8 mouse cellular contexts compared by ENCODE assay signal in the genomic region with DNA sequence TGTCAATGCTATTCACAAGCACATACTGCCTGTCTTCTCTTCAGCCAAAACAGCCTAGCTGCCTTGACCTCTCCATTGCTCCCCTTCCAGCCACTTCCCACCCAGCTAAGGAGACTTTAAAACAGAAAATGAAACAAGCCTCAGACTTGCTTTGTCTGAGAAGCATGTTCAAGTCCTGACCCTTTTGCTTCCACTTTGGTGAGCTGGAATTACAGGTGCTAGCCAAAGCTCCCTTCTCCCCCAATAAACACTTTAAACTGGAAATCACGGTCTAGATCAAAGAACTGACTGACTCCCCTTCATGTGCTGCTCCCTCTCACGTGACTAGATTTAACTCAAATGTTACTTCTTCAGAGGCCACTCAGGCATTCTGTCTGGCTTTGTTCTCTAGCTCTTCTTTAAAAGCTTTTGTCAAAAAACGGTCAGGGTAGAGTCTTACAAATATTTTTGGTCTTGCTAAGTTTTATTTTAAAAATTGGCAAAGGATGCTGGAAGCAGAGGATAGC. TPM values are rescaled to one million over a fixed set of nuclear protein-coding genes. Genes with fewer than 3 reads are reported as not detected.
DNase-seq lines count a peak whose midpoint lies in the region; ATAC-seq and TF ChIP-seq lines count a peak whose summit lies in the region.

No protein-coding gene starts in this region.

- no peak for TF ChIP-seq POLR2A in bone marrow macrophage, adult 2 months (IDR thresholded peaks at IDR 0.05; ENCODE audit: borderline replicate concordance, low read depth, low read length)

- no peak for TF ChIP-seq CTCF in bone marrow macrophage, adult 2 months (IDR thresholded peaks at IDR 0.05; ENCODE audit: low read depth, low read length)

- no peak for ATAC-seq in kidney, embryonic 16.5 days (ENCODE audit: low FRiP score, low TSS enrichment)
- no peak for ATAC-seq in hindbrain, embryonic 15.5 days (ENCODE audit: low FRiP score, low read depth)
- no peak for ATAC-seq in midbrain, embryonic 13.5 days

- H3K27me3 ChIP-seq in kidney, embryonic 16.5 days (ENCODE audit: insufficient read depth, low read length), result no peaks in the 10 kb centered on the region
- H3K27me3 ChIP-seq in hindbrain, embryonic 15.5 days, result no peaks in the 10 kb centered on the region
- H3K27me3 ChIP-seq in midbrain, embryonic 13.5 days, result no peaks in the 10 kb centered on the region

- no peak for DNase-seq in kidney, postnatal 14 days
- DNase-seq in urinary bladder, adult 18-20 months (ENCODE audit: low spot score in 2 of 2), result no peak
- DNase-seq in left cerebral cortex, postnatal 10 days (ENCODE audit: extremely low spot score in 1 of 2, low spot score in 2 of 2), result no peak
- DNase-seq in kidney, adult 11 months, result no peak

- intact Hi-C loops in left cerebral cortex, postnatal 10 days (cut with DNase I), result no loop called here

- H3K9me3 ChIP-seq in kidney, embryonic 16.5 days (ENCODE audit: low read length), result no peaks in the 10 kb centered on the region
- no peaks in the 10 kb centered on the region for H3K9me3 ChIP-seq in hindbrain, embryonic 15.5 days
- H3K9me3 ChIP-seq in midbrain, embryonic 13.5 days, result 0 out of 2 replicates have a peak, but pooled peaks cover 5% of the 10 kb centered on the region

- peaks cover 18% of the 10 kb centered on the region for H3K4me1 ChIP-seq in kidney, embryonic 16.5 days (ENCODE audit: insufficient read depth, low read length)
- H3K4me1 ChIP-seq in bone marrow macrophage, adult 2 months (ENCODE audit: control insufficient read depth, insufficient read depth, low read length), result peaks cover 19% of the 10 kb centered on the region
- H3K4me1 ChIP-seq in hindbrain, embryonic 15.5 days (replicated peaks), result peaks cover 17% of the 10 kb centered on the region
- peaks cover 15% of the 10 kb centered on the region for H3K4me1 ChIP-seq in midbrain, embryonic 13.5 days (replicated peaks)

- peak overlapping the region; percentile 72; the same call in 1 of the 2 replicates for H3K27ac ChIP-seq in kidney, embryonic 16.5 days (ENCODE audit: low read length)
- no peak overlapping the region for H3K27ac ChIP-seq in bone marrow macrophage, adult 2 months (ENCODE audit: insufficient read depth, low read depth, low read length)
- H3K27ac ChIP-seq in hindbrain, embryonic 15.5 days (replicated peaks), result no peak overlapping the region; the same call in 1 of the 2 replicates
- H3K27ac ChIP-seq in midbrain, embryonic 13.5 days, result peak overlapping the region; percentile 75

- H3K36me3 ChIP-seq in kidney, embryonic 16.5 days (ENCODE audit: insufficient read depth, low read length), result no peaks in the 10 kb centered on the region
- no peaks in the 10 kb centered on the region for H3K36me3 ChIP-seq in hindbrain, embryonic 15.5 days
- H3K36me3 ChIP-seq in midbrain, embryonic 13.5 days, result 0 out of 2 replicates have a peak, but pooled peaks cover 6% of the 10 kb centered on the region

- no peak overlapping the region; the same call in 1 of the 2 replicates for H3K9ac ChIP-seq in kidney, embryonic 16.5 days (replicated peaks; ENCODE audit: low read length)
- no peak overlapping the region for H3K9ac ChIP-seq in hindbrain, embryonic 15.5 days
- no peak overlapping the region for H3K9ac ChIP-seq in midbrain, embryonic 13.5 days (replicated peaks)

- peak overlapping the region; percentile 87; the same call in 1 of the 2 replicates for H3K4me3 ChIP-seq in kidney, embryonic 16.5 days (ENCODE audit: low read length)
- H3K4me3 ChIP-seq in bone marrow macrophage, adult 2 months (ENCODE audit: insufficient read depth, low read length), result peak overlapping the region; percentile 72; the same call in 1 of the 2 replicates
- H3K4me3 ChIP-seq in hindbrain, embryonic 15.5 days, result no peak overlapping the region
- peak overlapping the region; percentile 95; the same call in 1 of the 2 replicates for H3K4me3 ChIP-seq in midbrain, embryonic 13.5 days (replicated peaks)

- 45% methylated on average over 3 of the region's 3 CpGs for WGBS in kidney, embryonic 16.5 days
- 74% methylated on average over 3 of the region's 3 CpGs for WGBS in hindbrain, embryonic 15.5 days
- WGBS in midbrain, embryonic 13.5 days, result 53% methylated on average over 3 of the region's 3 CpGs

- H3K4me2 ChIP-seq in kidney, embryonic 16.5 days (replicated peaks; ENCODE audit: low read depth, low read length), result peak overlapping the region; percentile 60
- H3K4me2 ChIP-seq in hindbrain, embryonic 15.5 days, result peak overlapping the region; percentile 88; the same call in 1 of the 2 replicates
- peak overlapping the region; percentile 56 for H3K4me2 ChIP-seq in midbrain, embryonic 13.5 days (replicated peaks)

RNA-seq across cellular contexts. Expression of a gene that starts 1.0 kb away (rescaled TPM):
- 14.2 and 14.5 TPM in 2 replicates for polyA plus RNA-seq in kidney, embryonic 16.5 days (2015; fragmentation: Nextera tagmentation; extraction: Ambion mirVana)
- 1.1 and 1.5 TPM in 2 replicates for polyA plus RNA-seq in bone marrow macrophage, adult 2 months (2012; ENCODE audit: insufficient read depth, insufficient read length, missing spikeins)
- 8.0 TPM in 2 replicates for polyA plus RNA-seq in hindbrain, embryonic 15.5 days (2015; fragmentation: Nextera tagmentation; extraction: Ambion mirVana)
- 15.3 and 16.6 TPM in 2 replicates for polyA plus RNA-seq in midbrain, embryonic 13.5 days (2015; fragmentation: Nextera tagmentation; extraction: Ambion mirVana)
- total RNA-seq in left cerebral cortex, postnatal 10 days (2021), result 1 to 10 TPM; 3.9 to 4.2 TPM

RNA-seq across cellular contexts. Expression of a gene that starts 36.8 kb away (rescaled TPM):
- polyA plus RNA-seq in kidney, embryonic 16.5 days (2015; fragmentation: Nextera tagmentation; extraction: Ambion mirVana), result 5.1 and 5.9 TPM in 2 replicates
- 2.5 and 2.7 TPM in 2 replicates for polyA plus RNA-seq in bone marrow macrophage, adult 2 months (2012; ENCODE audit: insufficient read depth, insufficient read length, missing spikeins)
- polyA plus RNA-seq in hindbrain, embryonic 15.5 days (2015; fragmentation: Nextera tagmentation; extraction: Ambion mirVana), result 7.8 and 7.9 TPM in 2 replicates
- 8.2 and 9.8 TPM in 2 replicates for polyA plus RNA-seq in midbrain, embryonic 13.5 days (2015; fragmentation: Nextera tagmentation; extraction: Ambion mirVana)
- 1 to 10 TPM; 5.3 to 6.8 TPM for total RNA-seq in left cerebral cortex, postnatal 10 days (2021)

RNA-seq across cellular contexts. Expression of a gene that starts 36.8 kb away (rescaled TPM):
- 119 and 124 TPM in 2 replicates for polyA plus RNA-seq in kidney, embryonic 16.5 days (2015; fragmentation: Nextera tagmentation; extraction: Ambion mirVana)
- polyA plus RNA-seq in bone marrow macrophage, adult 2 months (2012; ENCODE audit: insufficient read depth, insufficient read length, missing spikeins), result 43.0 and 44.3 TPM in 2 replicates
- 63.9 and 65.4 TPM in 2 replicates for polyA plus RNA-seq in hindbrain, embryonic 15.5 days (2015; fragmentation: Nextera tagmentation; extraction: Ambion mirVana)
- polyA plus RNA-seq in midbrain, embryonic 13.5 days (2015; fragmentation: Nextera tagmentation; extraction: Ambion mirVana), result 72.5 and 84.2 TPM in 2 replicates
- total RNA-seq in left cerebral cortex, postnatal 10 days (2021), result 10 to 100 TPM; 44.3 to 51.0 TPM

RNA-seq across cellular contexts. Expression of a gene that starts 37.0 kb away (rescaled TPM):
- polyA plus RNA-seq in kidney, embryonic 16.5 days (2015; fragmentation: Nextera tagmentation; extraction: Ambion mirVana), result 0.19 and 0.27 TPM in 2 replicates
- polyA plus RNA-seq in bone marrow macrophage, adult 2 months (2012; ENCODE audit: insufficient read depth, insufficient read length, missing spikeins), result 0.97 and 1.1 TPM in 2 replicates
- 0.14 and 0.25 TPM in 2 replicates for polyA plus RNA-seq in hindbrain, embryonic 15.5 days (2015; fragmentation: Nextera tagmentation; extraction: Ambion mirVana)
- polyA plus RNA-seq in midbrain, embryonic 13.5 days (2015; fragmentation: Nextera tagmentation; extraction: Ambion mirVana), result 0.13 and 0.31 TPM in 2 replicates
- 1 to 10 TPM in 1 of 2 experiments, under 1 TPM in 1; 0.97 to 1.1 TPM for total RNA-seq in left cerebral cortex, postnatal 10 days (2021)

RNA-seq across cellular contexts. Expression of a gene that starts 51.9 kb away (rescaled TPM):
- polyA plus RNA-seq in kidney, embryonic 16.5 days (2015; fragmentation: Nextera tagmentation; extraction: Ambion mirVana), result 6.6 and 7.5 TPM in 2 replicates
- polyA plus RNA-seq in bone marrow macrophage, adult 2 months (2012; ENCODE audit: insufficient read depth, insufficient read length, missing spikeins), result 136 and 140 TPM in 2 replicates
- 8.1 and 8.2 TPM in 2 replicates for polyA plus RNA-seq in hindbrain, embryonic 15.5 days (2015; fragmentation: Nextera tagmentation; extraction: Ambion mirVana)
- 9.2 and 9.6 TPM in 2 replicates for polyA plus RNA-seq in midbrain, embryonic 13.5 days (2015; fragmentation: Nextera tagmentation; extraction: Ambion mirVana)
- total RNA-seq in left cerebral cortex, postnatal 10 days (2021), result 10 to 100 TPM in 1 of 2 experiments, 1 to 10 TPM in 1; 9.6 to 11.8 TPM

Comparison
In these comparisons a context has a peak if more than half of its experiments do, and no peak if none do; other contexts are left out.
1. H3K27ac ChIP-seq: peak in kidney, embryonic 16.5 days (single experiment) and midbrain, embryonic 13.5 days (single experiment); none in bone marrow macrophage, adult 2 months (single experiment) and hindbrain, embryonic 15.5 days (single experiment).
2. Peak in every context shown above with its lines, with median percentiles within 50 percentile points of each other: H3K4me2 ChIP-seq.